Mouse (Mus musculus) stomach, postnatal 0 days (tissue): ENCODE measurements around the gene Slc10a7. TPM values are rescaled to one million over a fixed set of nuclear protein-coding genes. Genes with fewer than 3 reads are reported as not detected.

Experiments
- ATAC-seq: fragments of 200-750 bp; cut with Nextera tagmentation; 2 replicates; pipeline ENCODE4 v1.8.0; 2017; ENCODE audit not compliant: low FRiP score, low TSS enrichment
- DNase-seq: peaks from one replicate; pipeline ENCODE4 v3.0.0-alpha.2; 2016; ENCODE audit warnings: low spot score
- H3K27ac ChIP-seq: fragments of 300-500 bp; sonication (generic); replicated peaks from 2 replicates; pipeline ENCODE4 v1.5.1; 2014; ENCODE audit warnings: mild to moderate bottlenecking, control low read depth
- H3K27me3 ChIP-seq: fragments of 300-500 bp; sonication (generic); 2 replicates; pipeline ENCODE4 v1.6.1; 2014; ENCODE audit warnings: low read length; ENCODE audit not compliant: control insufficient read depth, insufficient read depth
- H3K36me3 ChIP-seq: fragments of 300-500 bp; sonication (generic); 2 replicates; pipeline ENCODE4 v1.6.1; 2014; ENCODE audit warnings: low read length, mixed read lengths; ENCODE audit not compliant: control insufficient read depth, insufficient read depth
- H3K4me1 ChIP-seq: fragments of 300-500 bp; sonication (generic); replicated peaks from 2 replicates; pipeline ENCODE4 v1.6.1; 2014; ENCODE audit warnings: antibody characterized with exemption; ENCODE audit not compliant: control insufficient read depth, insufficient read depth
- H3K4me2 ChIP-seq: fragments of 300-500 bp; sonication (generic); replicated peaks from 2 replicates; pipeline ENCODE4 v1.6.1; 2014; ENCODE audit warnings: low read depth, mild to moderate bottlenecking, control low read depth, moderate library complexity
- H3K4me3 ChIP-seq: fragments of 300-500 bp; sonication (generic); 2 replicates; pipeline ENCODE4 v1.5.1; 2014; ENCODE audit warnings: low read depth, low read length, control low read depth
- H3K9ac ChIP-seq: fragments of 300-500 bp; sonication (generic); 2 replicates; pipeline ENCODE4 v1.6.1; 2014; ENCODE audit warnings: mild to moderate bottlenecking, low read length, control low read depth, mixed read lengths
- H3K9me3 ChIP-seq: fragments of 300-500 bp; sonication (generic); 2 replicates; pipeline ENCODE4 v1.6.1; 2016; ENCODE audit warnings: low read length; ENCODE audit not compliant: control insufficient read depth
- CTCF ChIP-seq: IDR thresholded peaks from 2 replicates; pipeline ENCODE4 v1.5.1; 2016; ENCODE audit warnings: antibody characterized with exemption, low read depth, mild to moderate bottlenecking, moderate library complexity
- EP300 ChIP-seq: optimal IDR thresholded peaks from 2 replicates; pipeline ENCODE3; 2016; ENCODE audit warnings: antibody characterized with exemption
- WGBS: fragments of 180-500 bp; shearing (Covaris S2); extraction: QIAGEN DNeasy Blood & Tissue Kit; methylation state at CpG from one replicate; pipeline ENCODE4 v1.1.7; 2014; 5-methylcytosine and 5-hydroxymethylcytosine counted together
- polyA plus RNA-seq: library from polyadenylated mRNA; unstranded; fragments of >200 nt; fragmentation: Nextera tagmentation; extraction: Ambion mirVana; gene quantifications from 2 replicates; pipeline ENCODE4 v1.2.1, GENCODE M21; 2015

Gene Slc10a7
- polyA plus RNA-seq, 1 experiment from 2014 or later: 11.3 TPM

DNA sequence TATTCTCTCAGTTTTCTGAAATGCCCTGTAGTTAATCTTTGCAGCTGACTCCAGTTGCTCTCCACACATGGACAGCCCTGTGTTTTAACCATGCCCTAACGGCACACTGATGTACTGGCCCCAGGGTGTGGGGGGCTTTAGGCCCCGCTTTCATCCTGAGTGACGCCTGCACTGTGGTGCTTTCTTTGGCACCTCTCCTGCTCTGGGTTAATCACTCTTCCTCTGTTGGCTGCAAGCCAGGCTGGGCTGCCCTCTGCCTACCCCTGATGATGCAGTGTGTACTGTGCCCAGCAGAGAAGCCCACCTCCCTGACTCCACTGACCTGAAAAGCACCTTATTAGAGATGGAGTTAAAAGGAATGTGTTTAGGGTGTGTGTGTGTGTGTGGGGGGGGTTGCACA is 89.1 kb downstream of the Slc10a7 start:
- no peak overlapping the region for H3K27ac ChIP-seq
- H3K9me3 ChIP-seq: no peaks in the 10 kb centered on the region
- WGBS: 20% methylated on average over 3 of the region's 3 CpGs
- H3K27me3 ChIP-seq: no peaks in the 10 kb centered on the region
- ATAC-seq (no peak), DNase-seq (no peak)
- no peak overlapping the region for H3K4me3 ChIP-seq
- TF ChIP-seq EP300 (no peak), CTCF (no peak)
- no peaks in the 10 kb centered on the region for H3K36me3 ChIP-seq
- no peak overlapping the region for H3K9ac ChIP-seq
- H3K4me2 ChIP-seq: no peak overlapping the region
- H3K4me1 ChIP-seq: no peaks in the 10 kb centered on the region

DNA sequence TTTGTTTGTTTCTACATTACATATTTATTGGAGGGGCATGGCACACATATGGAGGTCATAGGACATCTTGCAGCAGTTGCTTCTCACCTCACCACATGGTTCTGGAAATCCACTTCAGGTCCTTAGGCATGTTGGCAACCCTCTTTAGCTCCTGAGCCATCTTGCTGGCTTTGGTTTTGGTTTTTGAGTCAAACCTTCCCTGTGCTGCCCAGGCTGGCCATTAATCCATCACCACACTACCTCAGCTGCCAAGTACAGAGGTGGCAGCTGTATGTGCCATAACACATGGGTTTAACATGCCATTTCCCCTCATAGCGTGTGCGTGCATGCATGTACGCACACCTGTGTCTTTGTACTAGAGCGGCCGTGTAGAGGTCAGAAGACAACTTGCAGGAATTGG is 93.9 kb downstream of the Slc10a7 start:
- Histone ChIP-seq H3K4me3 (no peak overlapping the region), H3K27ac (no peak overlapping the region), H3K4me2 (no peak overlapping the region), H3K9ac (no peak overlapping the region), H3K36me3 (peaks cover 2% of the 10 kb centered on the region; the same call in 1 of the 2 replicates), H3K9me3 (no peaks in the 10 kb centered on the region), H3K4me1 (no peaks in the 10 kb centered on the region), H3K27me3 (no peaks in the 10 kb centered on the region)
- TF ChIP-seq EP300 (no peak), CTCF (no peak)
- DNase-seq (no peak), ATAC-seq (no peak)
- 97% methylated on average over 5 of the region's 5 CpGs for whole genome bisulfite sequencing

GRCm38 (mm10) chr8:78604426-78604825 is 95.3 kb downstream of the Slc10a7 start:
- H3K4me2 ChIP-seq: no peak overlapping the region
- ATAC-seq: no peak

DNA sequence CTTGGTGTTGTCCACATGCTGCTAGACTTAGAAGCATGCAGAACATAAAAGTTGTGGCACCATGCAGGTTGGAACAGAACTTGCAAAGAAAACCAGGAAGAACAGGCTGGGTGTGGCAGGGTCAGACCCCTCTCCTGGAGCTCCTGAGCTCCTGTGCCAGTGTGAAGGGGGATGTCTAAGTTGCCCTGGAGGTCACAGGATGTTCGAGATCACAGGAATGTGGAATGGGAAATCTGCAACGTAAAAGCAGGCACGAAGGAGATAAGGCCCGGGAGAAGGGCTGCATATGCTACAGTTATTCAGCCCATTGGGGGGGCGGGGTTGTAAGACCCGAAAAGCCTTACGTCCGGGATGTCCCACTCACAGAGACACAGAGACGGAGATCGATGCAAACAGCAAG is 100.2 kb downstream of the Slc10a7 start:
- TF ChIP-seq EP300 (no peak), CTCF (no peak)
- WGBS: 81% methylated on average over 10 of the region's 10 CpGs
- Histone ChIP-seq H3K9ac (no peak overlapping the region), H3K9me3 (no peaks in the 10 kb centered on the region), H3K36me3 (peaks cover 2% of the 10 kb centered on the region; the same call in 1 of the 2 replicates), H3K4me1 (no peaks in the 10 kb centered on the region), H3K4me2 (no peak overlapping the region), H3K27me3 (no peaks in the 10 kb centered on the region), H3K27ac (no peak overlapping the region), H3K4me3 (no peak overlapping the region)
- ATAC-seq: no peak
- no peak for DNase-seq

More at GRCm38 (mm10) chr8:78604426-78604825, 95.3 kb downstream of the Slc10a7 start:
- no peak overlapping the region for H3K9ac ChIP-seq
- H3K36me3 ChIP-seq: peaks cover 2% of the 10 kb centered on the region; the same call in 1 of the 2 replicates
- H3K27me3 ChIP-seq: no peaks in the 10 kb centered on the region
- 93% methylated on average over 9 of the region's 9 CpGs for WGBS
- TF ChIP-seq CTCF: no peak
- TF ChIP-seq EP300: no peak
- no peaks in the 10 kb centered on the region for H3K9me3 ChIP-seq
- no peak overlapping the region for H3K4me3 ChIP-seq
- no peaks in the 10 kb centered on the region for H3K4me1 ChIP-seq
- H3K27ac ChIP-seq: no peak overlapping the region
- no peak for DNase-seq

DNA sequence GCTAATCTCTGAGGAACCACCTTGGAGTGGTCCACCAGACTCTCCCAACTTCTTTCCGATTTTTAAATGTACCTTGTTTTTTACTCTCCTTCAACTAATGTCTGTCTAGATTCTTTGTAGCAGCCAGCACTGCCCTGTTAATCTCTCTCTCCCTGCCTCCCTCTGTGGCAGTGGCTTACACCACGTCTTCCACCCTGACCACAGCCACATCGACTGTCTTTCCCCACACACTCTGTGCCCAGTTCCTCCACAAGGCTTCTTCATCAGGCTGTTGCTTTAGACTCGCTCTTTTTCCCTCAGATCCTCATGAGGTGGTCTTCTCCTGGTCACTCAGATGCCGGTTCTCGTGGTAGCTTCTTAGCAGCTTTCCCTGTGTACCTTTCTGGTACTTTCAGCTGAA is 101.9 kb downstream of the Slc10a7 start:
- Histone ChIP-seq H3K36me3 (no peaks in the 10 kb centered on the region), H3K4me1 (no peaks in the 10 kb centered on the region), H3K9ac (no peak overlapping the region), H3K4me3 (no peak overlapping the region), H3K4me2 (no peak overlapping the region), H3K9me3 (no peaks in the 10 kb centered on the region), H3K27me3 (no peaks in the 10 kb centered on the region), H3K27ac (no peak overlapping the region)
- ATAC-seq: no peak
- WGBS: 89% methylated on average over 6 of the region's 6 CpGs
- no peak for TF ChIP-seq EP300
- TF ChIP-seq CTCF: no peak
- no peak for DNase-seq

GRCm38 (mm10) chr8:78622362-78622761 is 113.2 kb downstream of the Slc10a7 start:
- Histone ChIP-seq H3K9ac (no peak overlapping the region), H3K27me3 (no peaks in the 10 kb centered on the region), H3K36me3 (no peaks in the 10 kb centered on the region), H3K9me3 (no peaks in the 10 kb centered on the region), H3K4me3 (no peak overlapping the region), H3K27ac (no peak overlapping the region), H3K4me1 (no peaks in the 10 kb centered on the region), H3K4me2 (no peak overlapping the region)
- TF ChIP-seq CTCF (no peak), EP300 (no peak)
- WGBS: 68% methylated on average over 4 of the region's 4 CpGs
- ATAC-seq (no peak), DNase-seq (no peak)

- no peak for TF ChIP-seq CTCF
- no peak for TF ChIP-seq EP300
- ATAC-seq (no peak), DNase-seq (no peak)
- Histone ChIP-seq H3K36me3 (no peaks in the 10 kb centered on the region), H3K4me2 (no peak overlapping the region), H3K4me1 (no peaks in the 10 kb centered on the region), H3K9me3 (no peaks in the 10 kb centered on the region), H3K27ac (no peak overlapping the region), H3K4me3 (no peak overlapping the region), H3K9ac (no peak overlapping the region), H3K27me3 (no peaks in the 10 kb centered on the region)
- WGBS: 85% methylated on average over 5 of the region's 5 CpGs
Observed at GRCm38 (mm10) chr8:78623972-78624371, 114.8 kb downstream of the Slc10a7 start.
